Mouse (Mus musculus) G1E (cell line): ENCODE results near the gene Ptprm.

Experiments used
- CTCF ChIP-seq: IDR thresholded peaks from 2 replicates; pipeline ENCODE4 v1.5.1; 2012; ENCODE audit warnings: low read depth, low read length, inconsistent platforms, mixed read lengths
- GATA2 ChIP-seq: IDR thresholded peaks from 2 replicates; pipeline ENCODE4 v1.6.1; 2012; ENCODE audit warnings: low read depth, low read length, inconsistent platforms, borderline replicate concordance
- TAL1 ChIP-seq: conservative IDR thresholded peaks from 2 replicates; pipeline ENCODE4 v1.6.1; 2012; ENCODE audit warnings: low read depth, low read length, inconsistent platforms, mixed read lengths

DNA sequence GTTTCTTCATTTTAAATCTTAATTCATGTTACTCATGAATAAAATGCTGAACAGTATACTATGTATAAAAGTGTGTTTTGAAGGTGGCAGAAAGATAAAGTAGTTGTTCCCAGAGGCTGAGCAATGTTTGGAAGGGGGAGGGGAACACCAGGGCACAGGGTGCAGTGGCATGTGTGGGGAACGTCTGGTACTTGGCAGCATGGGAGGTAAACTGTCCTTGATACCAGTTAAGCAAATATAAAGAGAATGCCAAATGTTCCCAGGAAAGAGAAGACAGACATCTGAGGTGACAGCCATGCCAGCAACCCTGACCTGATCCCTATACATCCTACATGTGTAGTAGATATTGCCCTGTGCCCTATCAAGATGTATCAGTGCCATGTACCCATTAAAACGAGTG, 472.0 kb downstream of the Ptprm start:
- TF ChIP-seq CTCF (no peak), TAL1 (no peak), GATA2 (no peak)
